Mouse (Mus musculus): ENCODE results near the gene Phactr4.

DNA sequence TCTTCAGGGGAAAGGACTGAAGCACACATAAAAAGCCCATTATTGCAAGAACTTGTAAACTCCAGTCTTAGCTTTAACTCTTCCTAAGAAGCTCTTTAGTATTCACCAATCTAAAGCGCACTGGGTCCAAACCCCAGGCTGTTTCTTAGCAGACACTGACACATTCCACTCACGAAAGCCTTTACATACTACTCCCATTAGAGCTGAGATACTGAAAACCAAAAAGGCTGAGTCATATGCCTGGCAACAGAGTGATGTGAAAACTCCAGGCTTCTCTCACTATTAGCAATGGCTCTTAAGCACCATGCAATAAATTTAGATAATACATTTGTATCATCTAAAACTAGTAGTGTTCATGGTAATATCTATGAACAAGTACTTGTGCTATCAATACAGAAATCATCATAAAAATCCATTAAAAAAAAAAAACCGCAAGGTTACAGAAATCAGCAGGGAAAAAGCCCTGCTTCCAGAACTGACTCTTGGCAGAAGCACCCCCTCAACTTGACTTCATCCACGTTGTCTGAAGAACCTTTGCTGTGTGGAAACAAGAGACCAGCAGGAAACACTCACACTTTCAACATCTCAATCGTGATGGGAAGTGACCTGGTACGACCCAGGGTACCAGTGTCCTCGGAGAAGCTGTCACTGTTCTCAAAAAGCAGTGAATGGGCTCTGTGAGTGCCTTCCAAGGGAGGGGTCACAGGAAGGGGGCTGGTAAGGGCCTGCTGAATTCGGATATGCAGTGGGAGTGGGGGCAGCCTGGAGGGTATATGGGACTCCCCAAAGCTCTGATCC, 52.1 kb downstream of the Phactr4 start:
- TF ChIP-seq MAX (IDR thresholded peaks at IDR 0.05; ENCODE audit: low read length) (no peak), MAFK (IDR thresholded peaks at IDR 0.05; ENCODE audit: borderline replicate concordance, low read depth, low read length) (no peak), POLR2A (IDR thresholded peaks at IDR 0.05; ENCODE audit: control insufficient read depth in 1 of 2, insufficient read depth in 1 of 2, low read depth in 1 of 2, low read length in 2 of 2, poor library complexity in 1 of 2) (no peak), GABPA (IDR thresholded peaks at IDR 0.05; ENCODE audit: low read depth, low read length) (no peak), EP300 (IDR thresholded peaks at IDR 0.05; ENCODE audit: low read depth in 1 of 2, low read length in 2 of 2) (no peak), KAT2A (conservative IDR thresholded peaks at IDR 0.05; ENCODE audit: low read depth, low read length) (no peak), CTCF (IDR thresholded peaks at IDR 0.05 in 2 of 3, conservative IDR thresholded peaks at IDR 0.05 in 1 of 3; ENCODE audit: control insufficient read depth in 1 of 3, insufficient read depth in 1 of 3, low read depth in 2 of 3, low read length in 3 of 3, poor library complexity in 1 of 3, severe bottlenecking in 1 of 3) (no peak), GATA1 (IDR thresholded peaks at IDR 0.05; ENCODE audit: low read depth, low read length) (no peak), ZKSCAN1 (IDR thresholded peaks at IDR 0.05; ENCODE audit: low read depth, low read length) (no peak), ZNF384 (IDR thresholded peaks at IDR 0.05; ENCODE audit: low read depth, low read length) (no peak)
